Mouse (Mus musculus) left cerebral cortex, adult 2 months (tissue): ENCODE data around the gene Ntm. TPM values are rescaled to one million over a fixed set of nuclear protein-coding genes. Genes with fewer than 3 reads are reported as not detected.
A peak's percentile ranks its signal among the peaks of the same experiment; 100 is the strongest.

Experiments
- DNase-seq, 2 experiments: peaks; one replicate each; pipeline ENCODE4 v3.0.0; 2021 to 2022; ENCODE audit warnings: low spot score in 2 of 2, mixed read lengths in 1 of 2; ENCODE audit errors: extremely low spot score in 1 of 2
- H3K27ac ChIP-seq: fragments of 200-600 bp; 2 replicates; pipeline ENCODE4 v1.8.1; 2022
- H3K4me3 ChIP-seq: fragments of 200-600 bp; 2 replicates; pipeline ENCODE4 v1.8.1; 2022
- CTCF ChIP-seq: fragments of 200-600 bp; IDR thresholded peaks from 2 replicates; pipeline ENCODE4 v1.8.1; 2022; ENCODE audit warnings: antibody characterized with exemption, mild to moderate bottlenecking, moderate library complexity
- intact Hi-C: fragments of 180-260 bp; cut with DNase I; formaldehyde crosslinking; loops from one replicate; pipeline ENCODE4 v1.15.1; 2025
- total RNA-seq, 2 experiments: library from RNA; stranded (reverse); gene quantifications; 2 replicates each; pipeline ENCODE4 v1.2.3; 2021

Gene Ntm
- total RNA-seq, 2 experiments from 2014 or later, result 288 to 294 TPM

GRCm38 (mm10) chr9:29534773-29535172 is 428.2 kb downstream of the Ntm start:
- intact Hi-C loops, result loop anchor here (5.0 kb wide), 2 partner anchors 43 to 77 kb away; no protein-coding TSS in a partner anchor
- no peak overlapping the region for H3K4me3 ChIP-seq
- no peak for DNase-seq
- H3K27ac ChIP-seq, result no peak overlapping the region; the same call in 1 of the 2 replicates
- TF ChIP-seq CTCF, result no peak

- intact Hi-C loops, result loop anchor here (5.0 kb wide), 2 partner anchors 43 to 77 kb away; no protein-coding TSS in a partner anchor
- no peak for TF ChIP-seq CTCF
- Histone ChIP-seq H3K4me3 (no peak overlapping the region), H3K27ac (peak overlapping the region; percentile 78; the same call in 1 of the 2 replicates)
- DNase-seq, result no peak
Measured at GRCm38 (mm10) chr9:29534304-29534703, 428.6 kb downstream of the Ntm start.

- no peak for DNase-seq
- TF ChIP-seq CTCF, result no peak
- Histone ChIP-seq H3K27ac (peak overlapping the region; percentile 78; the same call in 1 of the 2 replicates), H3K4me3 (no peak overlapping the region)
- intact Hi-C loops, result loop anchor here (2.0 to 5.0 kb wide), 3 partner anchors 29 to 76 kb away; no protein-coding TSS in a partner anchor
Measured at GRCm38 (mm10) chr9:29533556-29533955, 429.4 kb downstream of the Ntm start.

- Histone ChIP-seq H3K27ac (peak overlapping the region; percentile 78), H3K4me3 (no peak overlapping the region)
- peak in 1 of 2 experiments; percentile 28 for DNase-seq
- intact Hi-C loops, result loop anchor here (2.0 to 5.0 kb wide), 3 partner anchors 46 to 74 kb away; no protein-coding TSS in a partner anchor
- no peak for TF ChIP-seq CTCF
Measured at GRCm38 (mm10) chr9:29531147-29531917, 431.6 kb downstream of the Ntm start.

GRCm38 (mm10) chr9:29524109-29524508 is 438.8 kb downstream of the Ntm start:
- no peak overlapping the region for H3K27ac ChIP-seq
- DNase-seq, result no peak
- H3K4me3 ChIP-seq, result no peak overlapping the region
- intact Hi-C loops, result no loop called here
- TF ChIP-seq CTCF, result no peak

GRCm38 (mm10) chr9:29523221-29523620 is 439.7 kb downstream of the Ntm start:
- no peak for TF ChIP-seq CTCF
- intact Hi-C loops, result no loop called here
- H3K4me3 ChIP-seq, result no peak overlapping the region
- DNase-seq, result no peak
- no peak overlapping the region for H3K27ac ChIP-seq

- TF ChIP-seq CTCF, result no peak
- intact Hi-C loops, result no loop called here
Measured at GRCm38 (mm10) chr9:29519181-29519580, 443.8 kb downstream of the Ntm start.

GRCm38 (mm10) chr9:29516688-29517087 is 446.3 kb downstream of the Ntm start:
- no peak for TF ChIP-seq CTCF
- Histone ChIP-seq H3K4me3 (no peak overlapping the region), H3K27ac (peak overlapping the region; percentile 24; the same call in 1 of the 2 replicates)
- no peak for DNase-seq
- intact Hi-C loops, result no loop called here

More at GRCm38 (mm10) chr9:29519181-29519580, 443.8 kb downstream of the Ntm start:
- DNase-seq, result no peak
- Histone ChIP-seq H3K4me3 (no peak overlapping the region), H3K27ac (peak overlapping the region; percentile 67)

GRCm38 (mm10) chr9:29514588-29515356 is 448.2 kb downstream of the Ntm start:
- H3K4me3 ChIP-seq, result no peak overlapping the region

GRCm38 (mm10) chr9:29496002-29496401 is 466.9 kb downstream of the Ntm start:
- Histone ChIP-seq H3K4me3 (no peak overlapping the region), H3K27ac (no peak overlapping the region)
- DNase-seq, result no peak
- TF ChIP-seq CTCF, result no peak
- intact Hi-C loops, result no loop called here

More at GRCm38 (mm10) chr9:29514588-29515356, 448.2 kb downstream of the Ntm start:
- intact Hi-C loops, result no loop called here
- no peak for TF ChIP-seq CTCF
- H3K27ac ChIP-seq, result no peak overlapping the region
- no peak for DNase-seq

GRCm38 (mm10) chr9:29482272-29482671 is 480.7 kb downstream of the Ntm start:
- no peak for DNase-seq
- TF ChIP-seq CTCF, result no peak
- intact Hi-C loops, result no loop called here
- Histone ChIP-seq H3K27ac (no peak overlapping the region), H3K4me3 (no peak overlapping the region)

GRCm38 (mm10) chr9:29479051-29479450 is 483.9 kb downstream of the Ntm start:
- Histone ChIP-seq H3K27ac (no peak overlapping the region), H3K4me3 (no peak overlapping the region)
- intact Hi-C loops, result no loop called here
- DNase-seq, result no peak
- TF ChIP-seq CTCF, result no peak
